Mouse (Mus musculus): Measurements from ENCODE around the gene Itm2c.

The Itm2c gene

GRCm38 (mm10) chr1:85934560-85934959 is 40.5 kb downstream of the Itm2c start:
- no peak for DNase-seq (ENCODE audit: low spot score)

GRCm38 (mm10) chr1:85935148-85935852 is 41.2 kb downstream of the Itm2c start:
- peak; percentile 28 for DNase-seq (ENCODE audit: low spot score)

GRCm38 (mm10) chr1:85936265-85936664 is 42.2 kb downstream of the Itm2c start:
- no peak for DNase-seq (ENCODE audit: low spot score)

GRCm38 (mm10) chr1:85937323-85937722 is 43.2 kb downstream of the Itm2c start:
- DNase-seq (ENCODE audit: low spot score), result no peak

GRCm38 (mm10) chr1:85942318-85942717 is 48.2 kb downstream of the Itm2c start:
- no peak for DNase-seq (ENCODE audit: low spot score)

GRCm38 (mm10) chr1:85949085-85949684 is 55.1 kb downstream of the Itm2c start:
- no peak for DNase-seq (ENCODE audit: low spot score)

GRCm38 (mm10) chr1:85955150-85955549 is 61.1 kb downstream of the Itm2c start:
- no peak for DNase-seq (ENCODE audit: low spot score)

- no peak for DNase-seq (ENCODE audit: low spot score)
Observed at GRCm38 (mm10) chr1:85957290-85957689, 63.2 kb downstream of the Itm2c start.

GRCm38 (mm10) chr1:85957942-85958619 is 64.0 kb downstream of the Itm2c start:
- DNase-seq (ENCODE audit: low spot score), result no peak
